Mouse (Mus musculus) kidney, embryonic 15.5 days (tissue): ENCODE results near the gene Galnt2. TPM values are rescaled to one million over a fixed set of nuclear protein-coding genes. Genes with fewer than 3 reads are reported as not detected.

ENCODE experiments used
- ATAC-seq: fragments of 200-750 bp; cut with Nextera tagmentation; replicated peaks from 2 replicates; pipeline ENCODE4 v1.8.0; 2017; ENCODE audit warnings: moderate TSS enrichment; ENCODE audit not compliant: low FRiP score
- H3K27ac ChIP-seq: fragments of 300-500 bp; sonication (generic); 2 replicates; pipeline ENCODE4 v1.5.1; 2015; ENCODE audit warnings: mild to moderate bottlenecking, inconsistent platforms
- H3K27me3 ChIP-seq: fragments of 300-500 bp; sonication (generic); 2 replicates; pipeline ENCODE4 v1.6.1; 2015; ENCODE audit warnings: inconsistent platforms
- H3K36me3 ChIP-seq: fragments of 300-500 bp; sonication (generic); 2 replicates; pipeline ENCODE4 v1.6.1; 2015; ENCODE audit warnings: inconsistent platforms
- H3K4me1 ChIP-seq: fragments of 300-500 bp; sonication (generic); 2 replicates; pipeline ENCODE4 v1.6.1; 2015; ENCODE audit warnings: inconsistent platforms
- H3K4me2 ChIP-seq: fragments of 300-500 bp; sonication (generic); 2 replicates; pipeline ENCODE4 v1.6.1; 2015; ENCODE audit warnings: moderate library complexity, mild to moderate bottlenecking, inconsistent platforms
- H3K4me3 ChIP-seq: fragments of 300-500 bp; sonication (generic); replicated peaks from 2 replicates; pipeline ENCODE4 v1.5.1; 2015; ENCODE audit warnings: mild to moderate bottlenecking, inconsistent platforms
- H3K9ac ChIP-seq: fragments of 300-500 bp; sonication (generic); 2 replicates; pipeline ENCODE4 v1.6.1; 2015; ENCODE audit warnings: mild to moderate bottlenecking, inconsistent platforms
- H3K9me3 ChIP-seq: fragments of 300-500 bp; sonication (generic); replicated peaks from 2 replicates; pipeline ENCODE4 v1.6.1; 2016; ENCODE audit warnings: inconsistent platforms
- WGBS: fragments of 180-500 bp; shearing (Covaris S2); methylation state at CpG from one replicate; pipeline ENCODE4 v1.1.7; 2015; ENCODE audit warnings: mixed read lengths; 5-methylcytosine and 5-hydroxymethylcytosine counted together
- polyA plus RNA-seq: library from polyadenylated mRNA; unstranded; fragments of >200 nt; fragmentation: Nextera tagmentation; extraction: Ambion mirVana; gene quantifications from 2 replicates; pipeline ENCODE4 v1.2.1, GENCODE M21; 2015

The Galnt2 gene
- polyA plus RNA-seq, 1 experiment from 2014 or later: 47.6 TPM

- H3K4me3 ChIP-seq: no peak overlapping the region
- H3K4me2 ChIP-seq: no peak overlapping the region
- no peaks in the 10 kb centered on the region for H3K9me3 ChIP-seq
- no peaks in the 10 kb centered on the region for H3K27me3 ChIP-seq
- H3K36me3 ChIP-seq: no peaks in the 10 kb centered on the region
- WGBS: 59% methylated on average over 10 of the region's 10 CpGs
- ATAC-seq: no peak
- H3K4me1 ChIP-seq: no peaks in the 10 kb centered on the region
- no peak overlapping the region for H3K9ac ChIP-seq
- no peak overlapping the region for H3K27ac ChIP-seq
Measured at GRCm38 (mm10) chr8:124392271-124393012, 161.3 kb downstream of the Galnt2 start.

- no peak for ATAC-seq
- no peak overlapping the region for H3K27ac ChIP-seq
- WGBS: 80% methylated on average over 5 of the region's 5 CpGs
- no peaks in the 10 kb centered on the region for H3K36me3 ChIP-seq
- H3K27me3 ChIP-seq: no peaks in the 10 kb centered on the region
- no peak overlapping the region for H3K4me2 ChIP-seq
- no peak overlapping the region for H3K4me3 ChIP-seq
- H3K9ac ChIP-seq: no peak overlapping the region
- H3K9me3 ChIP-seq: no peaks in the 10 kb centered on the region
- no peaks in the 10 kb centered on the region for H3K4me1 ChIP-seq
Measured at GRCm38 (mm10) chr8:124393013-124393412, 161.8 kb downstream of the Galnt2 start.

- Histone ChIP-seq H3K27me3 (no peaks in the 10 kb centered on the region), H3K9me3 (no peaks in the 10 kb centered on the region), H3K27ac (no peak overlapping the region), H3K36me3 (no peaks in the 10 kb centered on the region), H3K4me3 (no peak overlapping the region), H3K4me1 (no peaks in the 10 kb centered on the region), H3K4me2 (no peak overlapping the region), H3K9ac (no peak overlapping the region)
- 87% methylated on average over 4 of the region's 4 CpGs for WGBS
- ATAC-seq: no peak
Measured at GRCm38 (mm10) chr8:124393927-124394326, 162.7 kb downstream of the Galnt2 start.

- no peak overlapping the region for H3K9ac ChIP-seq
- no peak overlapping the region for H3K27ac ChIP-seq
- no peaks in the 10 kb centered on the region for H3K36me3 ChIP-seq
- no peak overlapping the region for H3K4me3 ChIP-seq
- H3K9me3 ChIP-seq: no peaks in the 10 kb centered on the region
- WGBS: 80% methylated on average over 7 of the region's 7 CpGs
- H3K27me3 ChIP-seq: no peaks in the 10 kb centered on the region
- H3K4me1 ChIP-seq: no peaks in the 10 kb centered on the region
- no peak overlapping the region for H3K4me2 ChIP-seq
- ATAC-seq: no peak
Measured at GRCm38 (mm10) chr8:124394951-124395350, 163.8 kb downstream of the Galnt2 start.

Other genes with a start within 250 kb of the Galnt2 start
- gene Abcb10, start 248.3 kb upstream of the Galnt2 start, polyA plus RNA-seq: 15.5 and 17.1 TPM in 2 replicates
- 39.4 and 40.9 TPM in 2 replicates for gene Taf5l, start 210.0 kb upstream of the Galnt2 start, polyA plus RNA-seq
- gene Urb2, start 209.9 kb upstream of the Galnt2 start, polyA plus RNA-seq: 5.5 TPM in 2 replicates
- gene Pgbd5, start 208.3 kb downstream of the Galnt2 start, polyA plus RNA-seq: 0.75 and 0.93 TPM in 2 replicates